Comparison of ENCODE assay signal across 14 mouse cellular contexts in the genomic region with DNA sequence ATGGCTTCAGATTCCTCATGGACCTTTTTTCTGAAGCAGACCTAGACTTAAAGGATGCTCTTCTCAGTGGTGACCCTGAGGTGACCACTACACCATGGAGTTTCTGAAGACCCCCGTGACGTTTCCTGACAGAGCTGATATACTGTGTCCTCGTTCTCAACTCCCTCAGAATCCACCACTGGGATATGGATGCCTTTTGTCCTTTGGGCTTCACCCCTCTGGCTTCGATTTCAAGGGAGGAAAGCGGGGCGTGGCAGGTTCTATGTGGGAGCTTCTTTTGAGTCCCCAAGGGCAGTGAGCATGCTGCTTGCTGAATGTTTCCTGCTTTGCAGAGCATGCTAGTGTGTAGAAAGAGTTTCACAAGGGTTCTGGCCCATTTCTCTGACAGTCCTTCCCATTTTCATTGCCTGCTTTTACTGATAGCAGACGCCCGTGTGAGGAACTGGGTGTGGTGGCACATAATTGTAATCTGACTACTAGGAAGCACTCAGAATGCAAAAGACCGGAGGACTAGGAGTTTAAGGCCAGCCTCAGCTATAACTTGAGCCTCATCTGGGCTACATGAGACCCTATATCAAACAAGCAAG.
DNase-seq lines count a peak whose midpoint lies in the region; ATAC-seq and TF ChIP-seq lines count a peak whose summit lies in the region.
"Had no signal": no experiment of that assay in that cellular context is flagged by ENCODE, and none has a peak within 500 bp of the region (broad histone marks: within the 10 kb centered on the region; RNA-seq: fewer than 3 reads in every experiment).

No protein-coding gene starts in this region.

- ATAC-seq in erythroid progenitor cell, adult 5-6 weeks (replicated peaks; ENCODE audit: low FRiP score, poor library complexity, severe bottlenecking) = 0 out of 2 replicates have a peak, but pooled peaks have one; percentile 22
- peak; percentile 71 for ATAC-seq in megakaryocyte progenitor cell, adult 5-6 weeks (replicated peaks; ENCODE audit: poor library complexity)
- ATAC-seq: forebrain, postnatal 0 days; intestine, embryonic 15.5 days had no signal

- intact Hi-C loops in gastrocnemius, adult 2 months (cut with DNase I) = loop anchor here (10.0 kb wide), 1 partner anchor 206 kb away; a partner anchor contains a TSS

- no peak overlapping the region for H3K27ac ChIP-seq in gastrocnemius, adult 2 months
- H3K27ac ChIP-seq: intestine, embryonic 15.5 days had no signal

- peak; percentile 10 for DNase-seq in gastrocnemius, adult 18-20 months (ENCODE audit: low spot score)
- DNase-seq in gastrocnemius, adult 2 months = no peak
- peak; percentile 33 for DNase-seq in layer of hippocampus, adult 9-11 months
- no peak for DNase-seq in layer of hippocampus, adult 18-20 months (ENCODE audit: low spot score in 2 of 2)
- DNase-seq in ovary, adult 18-20 months (ENCODE audit: low spot score) = no peak
- DNase-seq in right cerebral cortex, adult 18-20 months = no peak
- DNase-seq: adrenal gland, postnatal 25 days; cerebellum, adult 11-12 months; forebrain, postnatal 0 days; gastrocnemius, postnatal 36 days; thymus, adult 2 months had no signal

- no peak for TF ChIP-seq CTCF in gastrocnemius, adult 2 months (IDR thresholded peaks at IDR 0.05)

- H3K4me3 ChIP-seq in gastrocnemius, adult 2 months = no peak overlapping the region
- H3K4me3 ChIP-seq: intestine, embryonic 15.5 days had no signal

Comparison
In these comparisons a context has a peak if more than half of its experiments do, and no peak if none do; other contexts are left out.
1. DNase-seq: peak in gastrocnemius, adult 18-20 months (single experiment) and layer of hippocampus, adult 9-11 months (single experiment); none in gastrocnemius, adult 2 months (single experiment), layer of hippocampus, adult 18-20 months (0 of 2), ovary, adult 18-20 months (single experiment) and right cerebral cortex, adult 18-20 months (single experiment).